Mouse (Mus musculus) limb, embryonic 14.5 days (tissue): ENCODE data around the gene Adgrl3. TPM values are rescaled to one million over a fixed set of nuclear protein-coding genes. Genes with fewer than 3 reads are reported as not detected.

Experiments used
- ATAC-seq: fragments of 200-750 bp; cut with Nextera tagmentation; 2 replicates; pipeline ENCODE4 v1.8.0; 2017; ENCODE audit warnings: low read depth, moderate number of reproducible peaks, moderate TSS enrichment; ENCODE audit not compliant: low FRiP score
- DNase-seq: peaks from one replicate; pipeline ENCODE4 v3.0.0-alpha.2; 2015; ENCODE audit warnings: low spot score
- H3K27ac ChIP-seq: fragments of 300-500 bp; sonication (generic); replicated peaks from 2 replicates; pipeline ENCODE4 v1.5.1; 2014; ENCODE audit warnings: low read depth, mild to moderate bottlenecking, low read length, moderate library complexity, mixed read lengths
- H3K27me3 ChIP-seq: fragments of 300-500 bp; sonication (generic); 2 replicates; pipeline ENCODE4 v1.6.1; 2014; ENCODE audit warnings: low read length, mixed read lengths; ENCODE audit not compliant: control insufficient read depth, insufficient read depth
- H3K36me3 ChIP-seq: fragments of 300-500 bp; sonication (generic); 2 replicates; pipeline ENCODE4 v1.6.1; 2014; ENCODE audit warnings: mild to moderate bottlenecking, low read length, moderate library complexity, mixed read lengths; ENCODE audit not compliant: control insufficient read depth, insufficient read depth
- H3K4me1 ChIP-seq: fragments of 300-500 bp; sonication (generic); 2 replicates; pipeline ENCODE4 v1.6.1; 2014; ENCODE audit warnings: antibody characterized with exemption, low read length, mixed read lengths; ENCODE audit not compliant: control insufficient read depth, insufficient read depth
- H3K4me2 ChIP-seq: fragments of 300-500 bp; sonication (generic); replicated peaks from 2 replicates; pipeline ENCODE4 v1.6.1; 2014; ENCODE audit warnings: low read depth, mild to moderate bottlenecking, low read length, moderate library complexity; ENCODE audit not compliant: severe bottlenecking
- H3K4me3 ChIP-seq: fragments of 300-500 bp; sonication (generic); replicated peaks from 2 replicates; pipeline ENCODE4 v1.5.1; 2014; ENCODE audit warnings: low read length
- H3K9ac ChIP-seq: fragments of 300-500 bp; sonication (generic); 2 replicates; pipeline ENCODE4 v1.6.1; 2014; ENCODE audit warnings: mild to moderate bottlenecking, low read depth, low read length, moderate library complexity; ENCODE audit not compliant: severe bottlenecking
- H3K9me3 ChIP-seq: fragments of 300-500 bp; sonication (generic); 2 replicates; pipeline ENCODE4 v1.6.1; 2016; ENCODE audit warnings: low read length; ENCODE audit not compliant: control insufficient read depth
- POLR2A ChIP-seq: fragments of 200-500 bp; IDR thresholded peaks from 2 replicates; pipeline ENCODE4 v1.8.0; 2012; ENCODE audit warnings: inconsistent platforms, mild to moderate bottlenecking, moderate library complexity, borderline replicate concordance; ENCODE audit not compliant: insufficient read depth, insufficient read length; ENCODE audit errors: extremely low read depth
- WGBS: fragments of 180-500 bp; shearing (Covaris S2); extraction: QIAGEN DNeasy Blood & Tissue Kit; methylation state at CpG from one replicate; pipeline ENCODE4 v1.1.7; 2014; 5-methylcytosine and 5-hydroxymethylcytosine counted together
- polyA plus RNA-seq, 2 experiments: library from polyadenylated mRNA; depleted of rRNA in 1 of 2; stranded (reverse) in 1 of 2; unstranded in 1 of 2; fragments of >200 nt; fragmentation: Nextera tagmentation in 1 of 2; extraction: Ambion mirVana in 1 of 2; gene quantifications; 2 replicates each; pipeline versions ENCODE4 v1.2.1 to v1.2.3; 2012 to 2014

The Adgrl3 gene
- polyA plus RNA-seq, 2 experiments: 37.6 to 41.1 TPM

DNA sequence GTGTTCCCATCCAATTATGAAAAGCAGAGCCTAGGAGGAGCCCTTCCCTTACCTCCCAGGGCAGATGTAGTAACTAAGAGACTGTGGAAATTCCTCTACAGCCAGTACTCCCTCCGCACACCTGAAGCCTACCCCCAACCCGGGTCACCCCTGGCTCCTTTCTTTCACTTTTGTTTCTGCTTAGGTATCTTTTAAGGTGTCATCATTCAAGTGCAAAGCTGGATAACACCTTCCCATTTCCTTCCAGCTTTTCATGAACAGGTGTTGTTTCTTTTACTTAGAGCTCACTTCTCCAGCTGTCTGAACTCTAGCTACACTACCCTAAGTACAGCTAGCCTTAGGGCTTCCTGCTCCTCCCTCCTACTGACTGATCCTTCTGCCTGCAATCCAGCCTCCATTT is 634.0 kb downstream of the Adgrl3 start:
- 51% methylated on average over 2 of the region's 2 CpGs for WGBS
- ATAC-seq: no peak

DNA sequence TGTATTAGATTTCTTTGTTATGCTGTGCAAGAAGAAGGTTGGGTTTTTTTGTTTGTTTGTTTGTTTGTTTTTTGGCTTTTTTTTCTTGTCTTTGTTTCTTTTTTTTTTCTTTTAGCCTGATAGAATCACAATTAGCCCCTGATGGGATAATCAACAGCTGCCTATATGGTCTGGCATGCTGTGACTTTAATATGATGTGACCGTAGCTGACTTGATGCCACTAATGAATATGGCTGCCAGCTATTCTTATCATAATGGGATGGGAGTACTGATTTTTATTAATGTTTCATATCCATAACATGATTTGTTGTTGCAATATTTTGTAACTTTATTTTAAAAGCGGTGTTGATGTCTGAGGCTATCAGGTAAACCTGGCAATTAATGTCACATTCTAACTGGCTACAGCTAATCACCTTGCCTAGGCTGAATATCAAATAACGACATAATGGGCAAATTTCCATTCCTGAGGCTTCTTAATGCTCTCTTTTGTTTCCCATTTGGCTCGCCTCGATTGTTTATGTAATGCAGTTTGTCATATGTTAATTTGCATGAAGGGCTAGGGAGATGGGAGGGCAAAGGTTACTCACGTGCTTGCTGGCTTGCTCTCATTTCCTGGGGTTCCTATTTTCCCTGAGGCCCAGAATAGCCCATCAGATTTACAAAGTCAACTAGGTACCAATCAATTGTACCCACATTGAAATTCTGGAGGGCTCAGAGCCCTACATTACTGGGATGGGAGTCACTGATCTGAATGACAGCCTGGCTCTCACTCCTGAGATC is 641.9 kb downstream of the Adgrl3 start:
- WGBS: 52% methylated on average over 6 of the region's 6 CpGs
- H3K4me3 ChIP-seq: no peak overlapping the region
- H3K4me1 ChIP-seq: no peaks in the 10 kb centered on the region
- H3K27me3 ChIP-seq: no peaks in the 10 kb centered on the region
- H3K27ac ChIP-seq: no peak overlapping the region
- TF ChIP-seq POLR2A: no peak
- H3K36me3 ChIP-seq: no peaks in the 10 kb centered on the region
- H3K4me2 ChIP-seq: no peak overlapping the region
- DNase-seq (no peak), ATAC-seq (no peak)
- H3K9me3 ChIP-seq: 0 out of 2 replicates have a peak, but pooled peaks cover 5% of the 10 kb centered on the region
- no peak overlapping the region for H3K9ac ChIP-seq

More for the DNA sequence above, 634.0 kb downstream of the Adgrl3 start:
- Histone ChIP-seq H3K27ac (no peak overlapping the region), H3K9me3 (no peaks in the 10 kb centered on the region), H3K27me3 (no peaks in the 10 kb centered on the region), H3K4me1 (no peaks in the 10 kb centered on the region), H3K9ac (no peak overlapping the region), H3K36me3 (no peaks in the 10 kb centered on the region), H3K4me2 (no peak overlapping the region), H3K4me3 (no peak overlapping the region)
- no peak for DNase-seq
- no peak for TF ChIP-seq POLR2A

DNA sequence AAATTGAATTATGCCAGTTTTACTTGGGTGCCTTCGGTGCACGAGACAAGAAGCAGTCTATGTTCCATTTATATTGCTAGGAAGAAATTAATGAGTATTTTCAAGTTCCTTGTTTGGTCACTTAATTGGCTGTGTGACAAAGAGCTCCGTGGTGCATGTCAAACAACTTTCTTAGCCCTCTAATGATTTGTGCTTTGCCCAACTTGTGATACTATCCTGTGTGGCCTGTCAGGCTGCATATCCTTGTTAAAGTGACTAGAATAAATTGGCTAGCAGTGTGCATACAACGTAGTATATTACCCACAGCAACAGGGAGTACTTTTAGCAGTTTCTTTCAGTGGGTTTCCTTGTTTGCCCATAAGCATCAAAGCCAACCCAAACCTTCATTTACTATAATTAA is 651.1 kb downstream of the Adgrl3 start:
- Histone ChIP-seq H3K9ac (no peak overlapping the region), H3K4me1 (no peaks in the 10 kb centered on the region), H3K36me3 (no peaks in the 10 kb centered on the region; the same call in 1 of the 2 replicates), H3K27me3 (no peaks in the 10 kb centered on the region), H3K9me3 (0 out of 2 replicates have a peak, but pooled peaks cover 6% of the 10 kb centered on the region), H3K4me2 (no peak overlapping the region), H3K4me3 (no peak overlapping the region), H3K27ac (no peak overlapping the region)
- ATAC-seq (no peak), DNase-seq (no peak)
- no peak for TF ChIP-seq POLR2A
- 27% methylated on average over 4 of the region's 4 CpGs for WGBS

DNA sequence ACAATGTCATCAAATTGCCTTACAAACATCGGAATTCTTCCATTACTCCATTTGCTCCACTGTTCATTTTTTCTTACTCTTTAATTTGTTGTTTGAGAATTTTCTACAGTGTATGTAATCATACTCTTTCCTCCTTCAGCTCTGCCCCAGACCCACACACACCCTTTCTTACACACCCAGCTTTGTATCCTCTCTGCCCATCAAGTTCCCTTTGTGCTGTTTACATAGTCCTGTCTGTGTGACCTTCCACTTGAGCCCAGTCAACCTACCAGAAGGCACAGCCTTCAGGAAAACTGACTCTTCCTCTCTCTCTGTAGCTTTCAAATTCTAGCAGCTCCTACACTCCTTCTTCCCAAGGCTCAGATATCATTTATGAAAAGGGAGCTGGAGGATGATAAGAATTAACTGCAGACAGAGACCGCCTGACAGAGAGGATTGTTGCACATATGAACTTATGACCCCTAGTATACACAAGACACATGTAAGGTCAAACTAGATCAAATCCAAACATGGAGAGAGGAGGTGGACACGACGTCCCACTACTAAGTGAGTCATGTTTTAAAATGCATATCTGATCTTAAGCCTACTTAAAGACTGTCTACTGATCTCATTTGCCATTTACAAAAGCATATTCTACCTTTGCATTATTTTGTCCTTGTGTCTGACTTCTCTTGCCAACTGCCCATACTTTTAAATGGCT is 654.5 kb downstream of the Adgrl3 start:
- Histone ChIP-seq H3K4me1 (no peaks in the 10 kb centered on the region), H3K27me3 (no peaks in the 10 kb centered on the region), H3K4me3 (no peak overlapping the region), H3K9ac (no peak overlapping the region), H3K9me3 (no peaks in the 10 kb centered on the region), H3K27ac (no peak overlapping the region), H3K4me2 (no peak overlapping the region), H3K36me3 (peaks cover 2% of the 10 kb centered on the region; the same call in 1 of the 2 replicates)
- no peak for ATAC-seq
- no peak for TF ChIP-seq POLR2A
- WGBS: 85% methylated on average over 4 of the region's 4 CpGs
- DNase-seq: no peak

DNA sequence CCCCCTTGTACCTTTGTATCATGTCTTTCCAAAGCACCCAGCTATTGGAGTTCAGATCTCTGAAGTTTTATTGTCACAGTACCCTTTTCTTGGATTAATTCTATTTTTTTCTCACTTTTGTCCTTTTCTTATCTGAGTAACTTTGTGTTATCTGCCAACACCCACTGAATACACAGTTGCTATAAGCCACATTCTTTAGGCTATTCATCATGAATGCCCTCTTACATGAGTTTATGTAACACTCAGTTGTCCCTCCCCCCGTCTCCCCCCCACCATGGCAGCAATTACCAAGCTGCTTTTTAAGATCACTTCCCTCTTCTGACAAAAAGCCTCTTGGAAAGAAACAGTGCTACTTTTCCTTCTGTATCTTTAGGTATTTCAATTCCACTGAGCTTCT is 655.0 kb downstream of the Adgrl3 start:
- no peak for TF ChIP-seq POLR2A
- Histone ChIP-seq H3K36me3 (peaks cover 2% of the 10 kb centered on the region; the same call in 1 of the 2 replicates), H3K27me3 (no peaks in the 10 kb centered on the region), H3K27ac (no peak overlapping the region), H3K9me3 (no peaks in the 10 kb centered on the region), H3K4me1 (no peaks in the 10 kb centered on the region), H3K4me2 (no peak overlapping the region), H3K4me3 (no peak overlapping the region), H3K9ac (no peak overlapping the region)
- no peak for DNase-seq
- ATAC-seq: no peak
- WGBS: 74% methylated on average over 1 of the region's 1 CpGs
